Mouse (Mus musculus) adrenal gland (tissue): ENCODE results near the gene Tpcn2.

Experiments
- intact Hi-C: fragments of 180-260 bp; cut with DNase I; formaldehyde crosslinking; loops from one replicate; pipeline ENCODE4 v1.15.1; 2025
- long read RNA-seq, 2 experiments: library from polyadenylated mRNA; unstranded; transcript quantifications; one replicate each; pipeline ENCODE4 v2.0.0; 2020; ENCODE audit warnings: borderline replicate concordance in 1 of 2; ENCODE audit not compliant: insufficient replicate concordance in 1 of 2

The Tpcn2 gene
- long read RNA-seq, experiment 1, transcript Tpcn2-201 (25 exons, 2,993 nt) = major isoform, 5 of 9 reads
- long read RNA-seq, experiment 1, partial matches to known transcripts = 0 of 9 reads
- long read RNA-seq, experiment 1, other reads (novel, unspliced or antisense) = 4 of 9 reads
- long read RNA-seq, experiment 2, partial matches to known transcripts = 0 of 3 reads
- long read RNA-seq, experiment 2, other reads (novel, unspliced or antisense) = 2 of 3 reads

GRCm38 (mm10) chr7:145283487-145284187 lies at the start of gene Tpcn2:
Gene Tpcn2 (minus strand): TSS chr7:145284011.
- intact Hi-C loops = no loop called here

- intact Hi-C loops = no loop called here
These were observed 48.7 kb upstream of the Tpcn2 start for GRCm38 (mm10) chr7:145332376-145333041.

GRCm38 (mm10) chr7:145330641-145331040 lies 46.8 kb upstream of the Tpcn2 start:
- intact Hi-C loops = no loop called here

GRCm38 (mm10) chr7:145329982-145330381 lies 46.2 kb upstream of the Tpcn2 start:
- intact Hi-C loops = no loop called here

GRCm38 (mm10) chr7:145325697-145326096 lies 41.9 kb upstream of the Tpcn2 start:
- intact Hi-C loops = no loop called here

- intact Hi-C loops = no loop called here
These were observed 39.8 kb upstream of the Tpcn2 start for GRCm38 (mm10) chr7:145323607-145324006.

GRCm38 (mm10) chr7:145319481-145319880 lies 35.7 kb upstream of the Tpcn2 start:
- intact Hi-C loops = no loop called here

- intact Hi-C loops = no loop called here
These were observed 33.7 kb upstream of the Tpcn2 start for GRCm38 (mm10) chr7:145317522-145317921.

GRCm38 (mm10) chr7:145314785-145315411 lies 31.1 kb upstream of the Tpcn2 start, which contains the start of gene Mrgprd:
Gene Mrgprd (plus strand): TSS chr7:145314835.
- intact Hi-C loops = no loop called here

GRCm38 (mm10) chr7:145312137-145312536 lies 28.3 kb upstream of the Tpcn2 start:
- intact Hi-C loops = no loop called here

- intact Hi-C loops = no loop called here
These were observed 26.7 kb upstream of the Tpcn2 start for GRCm38 (mm10) chr7:145310526-145310925.

GRCm38 (mm10) chr7:145309877-145310276 lies 26.1 kb upstream of the Tpcn2 start:
- intact Hi-C loops = no loop called here

- intact Hi-C loops = no loop called here
These were observed 25.1 kb upstream of the Tpcn2 start for GRCm38 (mm10) chr7:145308866-145309265.

GRCm38 (mm10) chr7:145308061-145308675 lies 24.4 kb upstream of the Tpcn2 start:
- intact Hi-C loops = no loop called here

GRCm38 (mm10) chr7:145307636-145308035 lies 23.8 kb upstream of the Tpcn2 start:
- intact Hi-C loops = no loop called here

- intact Hi-C loops = no loop called here
These were observed 20.3 kb upstream of the Tpcn2 start for GRCm38 (mm10) chr7:145304153-145304552.

GRCm38 (mm10) chr7:145302488-145303285 lies 18.9 kb upstream of the Tpcn2 start:
- intact Hi-C loops = no loop called here

GRCm38 (mm10) chr7:145301341-145302005 lies 17.7 kb upstream of the Tpcn2 start:
- intact Hi-C loops = no loop called here

- intact Hi-C loops = no loop called here
These were observed 17.2 kb upstream of the Tpcn2 start for GRCm38 (mm10) chr7:145301008-145301340.

- intact Hi-C loops = no loop called here
These were observed 16.7 kb upstream of the Tpcn2 start, which contains the start of gene Mrgprf for GRCm38 (mm10) chr7:145300321-145301007. Gene Mrgprf (plus strand): TSS chr7:145300828.
